ENCODE assay signal across 22 mouse cellular contexts in the genomic region with DNA sequence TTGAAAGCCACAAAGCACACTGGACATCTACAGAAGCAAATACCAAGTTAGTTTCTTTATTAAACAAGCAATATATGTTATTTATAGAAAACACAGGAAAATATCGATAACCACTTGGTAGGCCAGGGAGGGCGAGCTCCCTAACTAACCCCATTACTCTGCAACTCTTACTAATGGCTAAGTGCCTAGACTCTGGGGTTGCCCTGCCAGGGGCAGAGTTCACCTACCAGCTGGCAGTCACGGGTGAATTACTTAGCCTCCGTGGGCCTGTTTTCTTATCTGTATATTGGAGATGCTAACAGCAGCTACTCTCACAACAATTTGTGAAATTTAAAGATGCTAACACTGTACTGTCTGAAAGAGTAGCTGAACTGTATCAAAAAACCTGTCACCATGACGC. TPM values are rescaled to one million over a fixed set of nuclear protein-coding genes. Genes with fewer than 3 reads are reported as not detected.
DNase-seq lines count a peak whose midpoint lies in the region; ATAC-seq and TF ChIP-seq lines count a peak whose summit lies in the region.
"Had no signal": no experiment of that assay in that cellular context is flagged by ENCODE, and none has a peak within 500 bp of the region (broad histone marks: within the 10 kb centered on the region; RNA-seq: fewer than 3 reads in every experiment).

No protein-coding gene starts in this region.

- no peak overlapping the region; the same call in 1 of the 2 replicates for H3K27ac ChIP-seq in kidney, adult 2 months (ENCODE audit: insufficient read depth, low read depth, low read length)
- no peak overlapping the region for H3K27ac ChIP-seq in kidney, embryonic 15.5 days
- H3K27ac ChIP-seq in liver, adult 2 months (replicated peaks; ENCODE audit: insufficient read depth, low read depth, low read length): peak overlapping the region; percentile 34
- no peak overlapping the region for H3K27ac ChIP-seq in liver, embryonic 11.5 days (ENCODE audit: low read depth, low read length)
- 0 out of 2 replicates have a peak overlapping the region, but pooled peaks have one; percentile 4 for H3K27ac ChIP-seq in brown adipose tissue, adult 24 weeks (replicated peaks; ENCODE audit: low read depth, low read length)
- H3K27ac ChIP-seq: embryonic facial prominence, embryonic 10.5 days; embryonic facial prominence, embryonic 12.5 days; forebrain, embryonic 13.5 days; forebrain, embryonic 15.5 days had no signal

- TF ChIP-seq CTCF in kidney, adult 2 months (conservative IDR thresholded peaks at IDR 0.05; ENCODE audit: insufficient read depth, insufficient read length, low read depth, low read length): no peak
- no peak for TF ChIP-seq CTCF in liver, adult 2 months (IDR thresholded peaks at IDR 0.05; ENCODE audit: low read depth, low read length)

- DNase-seq in kidney, adult 2 months: peak; percentile 67
- no peak for DNase-seq in kidney, postnatal 4 days
- DNase-seq in kidney, adult 9 months: peak; percentile 62
- peak; percentile 88 for DNase-seq in liver, adult 2 months (ENCODE audit: extremely low read depth, low read depth, low spot score)
- DNase-seq in liver, embryonic 11.5 days (ENCODE audit: low spot score): no peak
- no peak for DNase-seq in thymus, postnatal 4 days
- DNase-seq: adrenal gland, adult 8-10 months; adrenal gland, postnatal 14 days; adrenal gland, postnatal 36 days; cerebellum, adult 11 months; cerebellum, adult 18-20 months; cerebellum, adult 8-10 months; cerebellum, adult 9-11 months; cerebellum, postnatal 25 days; forebrain, postnatal 0 days had no signal

- no peak overlapping the region for H3K4me3 ChIP-seq in kidney, adult 2 months (ENCODE audit: insufficient read depth, low read depth, low read length)
- H3K4me3 ChIP-seq in kidney, embryonic 15.5 days (replicated peaks): no peak overlapping the region
- no peak overlapping the region for H3K4me3 ChIP-seq in liver, adult 2 months (ENCODE audit: insufficient read depth, low read depth, low read length)
- H3K4me3 ChIP-seq in liver, embryonic 11.5 days (ENCODE audit: low read depth, low read length): no peak overlapping the region
- no peak overlapping the region for H3K4me3 ChIP-seq in brown adipose tissue, adult 24 weeks (ENCODE audit: insufficient read depth, low read depth, low read length)
- H3K4me3 ChIP-seq: embryonic facial prominence, embryonic 10.5 days; embryonic facial prominence, embryonic 12.5 days; forebrain, embryonic 13.5 days; forebrain, embryonic 15.5 days had no signal

- H3K9me3 ChIP-seq in kidney, embryonic 15.5 days (replicated peaks): no peaks in the 10 kb centered on the region
- no peaks in the 10 kb centered on the region for H3K9me3 ChIP-seq in liver, embryonic 11.5 days (ENCODE audit: control insufficient read depth, low read length)
- H3K9me3 ChIP-seq: embryonic facial prominence, embryonic 10.5 days; embryonic facial prominence, embryonic 12.5 days; forebrain, embryonic 13.5 days; forebrain, embryonic 15.5 days had no signal

- no peak for ATAC-seq in kidney, embryonic 15.5 days (replicated peaks; ENCODE audit: low FRiP score)
- no peak for ATAC-seq in liver, embryonic 11.5 days (replicated peaks; ENCODE audit: low FRiP score)
- ATAC-seq: forebrain, embryonic 13.5 days; forebrain, embryonic 15.5 days; forebrain, postnatal 0 days had no signal

- H3K36me3 ChIP-seq in kidney, adult 2 months (ENCODE audit: control insufficient read depth, insufficient read depth, low read length): no peaks in the 10 kb centered on the region
- no peaks in the 10 kb centered on the region for H3K36me3 ChIP-seq in kidney, embryonic 15.5 days
- H3K36me3 ChIP-seq in liver, adult 2 months (ENCODE audit: control insufficient read depth, insufficient read depth, low read length): peaks cover 8% of the 10 kb centered on the region
- no peaks in the 10 kb centered on the region for H3K36me3 ChIP-seq in liver, embryonic 11.5 days (ENCODE audit: control insufficient read depth, insufficient read depth, low read length)
- H3K36me3 ChIP-seq: embryonic facial prominence, embryonic 10.5 days; embryonic facial prominence, embryonic 12.5 days; forebrain, embryonic 15.5 days had no signal

- H3K4me2 ChIP-seq in kidney, embryonic 15.5 days: no peak overlapping the region
- no peak overlapping the region for H3K4me2 ChIP-seq in liver, embryonic 11.5 days
- H3K4me2 ChIP-seq: embryonic facial prominence, embryonic 12.5 days; forebrain, embryonic 13.5 days; forebrain, embryonic 15.5 days had no signal

- no peak for TF ChIP-seq POLR2A in kidney, adult 2 months (IDR thresholded peaks at IDR 0.05; ENCODE audit: low read depth, low read length)
- TF ChIP-seq POLR2A in liver, adult 2 months (IDR thresholded peaks at IDR 0.05; ENCODE audit: extremely low read depth, insufficient read depth, low read length): no peak

- no peak overlapping the region for H3K9ac ChIP-seq in kidney, embryonic 15.5 days
- H3K9ac ChIP-seq in liver, adult 2 months (ENCODE audit: low read depth, low read length): no peak overlapping the region
- H3K9ac ChIP-seq in liver, embryonic 11.5 days (ENCODE audit: low read depth, low read length): no peak overlapping the region
- H3K9ac ChIP-seq: embryonic facial prominence, embryonic 12.5 days; forebrain, embryonic 13.5 days; forebrain, embryonic 15.5 days; forebrain, postnatal 0 days had no signal

- H3K4me1 ChIP-seq in kidney, adult 2 months (ENCODE audit: control insufficient read depth, insufficient read depth, low read length): peaks cover 23% of the 10 kb centered on the region
- peaks cover 19% of the 10 kb centered on the region for H3K4me1 ChIP-seq in kidney, embryonic 15.5 days
- peaks cover 27% of the 10 kb centered on the region for H3K4me1 ChIP-seq in liver, adult 2 months (ENCODE audit: control insufficient read depth, insufficient read depth, low read length)
- peaks cover 6% of the 10 kb centered on the region; the same call in 1 of the 2 replicates for H3K4me1 ChIP-seq in liver, embryonic 11.5 days (replicated peaks; ENCODE audit: control insufficient read depth, insufficient read depth, low read length)
- H3K4me1 ChIP-seq in brown adipose tissue, adult 24 weeks (ENCODE audit: control insufficient read depth, insufficient read depth, insufficient read length, low read length): peaks cover 46% of the 10 kb centered on the region
- H3K4me1 ChIP-seq: embryonic facial prominence, embryonic 12.5 days; forebrain, embryonic 13.5 days; forebrain, embryonic 15.5 days had no signal

- peaks cover 49% of the 10 kb centered on the region for H3K79me2 ChIP-seq in liver, adult 2 months (ENCODE audit: control insufficient read depth, insufficient read depth, low read length)

- no peaks in the 10 kb centered on the region for H3K27me3 ChIP-seq in kidney, adult 2 months (replicated peaks; ENCODE audit: control insufficient read depth, insufficient read depth, low read length)
- H3K27me3 ChIP-seq in kidney, embryonic 15.5 days: no peaks in the 10 kb centered on the region
- H3K27me3 ChIP-seq in liver, adult 2 months (ENCODE audit: control insufficient read depth, insufficient read depth, low read length): no peaks in the 10 kb centered on the region
- no peaks in the 10 kb centered on the region for H3K27me3 ChIP-seq in liver, embryonic 11.5 days (replicated peaks; ENCODE audit: control insufficient read depth, insufficient read depth, low read length)
- H3K27me3 ChIP-seq: embryonic facial prominence, embryonic 12.5 days; forebrain, embryonic 13.5 days; forebrain, embryonic 15.5 days had no signal

- 37% methylated on average over 5 of the region's 5 CpGs for WGBS in kidney, adult 2 months
- 68% methylated on average over 5 of the region's 5 CpGs for WGBS in kidney, embryonic 15.5 days
- 20% methylated on average over 5 of the region's 5 CpGs for WGBS in liver, adult 2 months
- 82% methylated on average over 5 of the region's 5 CpGs for WGBS in liver, embryonic 11.5 days

RNA-seq across cellular contexts. Expression of a gene that starts 42.3 kb away (rescaled TPM):
- polyA plus RNA-seq in kidney, adult 2 months (2012; rRNA removed): 75.9 and 108 TPM in 2 replicates
- polyA plus RNA-seq in kidney, embryonic 15.5 days (2015; fragmentation: Nextera tagmentation; extraction: Ambion mirVana): 8.4 and 9.5 TPM in 2 replicates
- total RNA-seq in liver, adult 2 months (2014; rRNA removed): 41.3 and 59.0 TPM in 2 replicates
- 34.8 and 39.4 TPM in 2 replicates for polyA plus RNA-seq in liver, adult 2 months (2012; rRNA removed)
- polyA plus RNA-seq in liver, embryonic 11.5 days (2014; fragmentation: Nextera tagmentation; extraction: Ambion mirVana): 7.3 and 8.1 TPM in 2 replicates
- polyA plus RNA-seq in brown adipose tissue, adult 24 weeks (2012; ENCODE audit: insufficient read depth, insufficient read length, missing spikeins): 196 and 238 TPM in 2 replicates
- total RNA-seq: MEL had no signal

Comparison
In these comparisons a context has a peak if more than half of its experiments do, and no peak if none do; other contexts are left out.
1. DNase-seq: peak in kidney, adult 2 months (single experiment), kidney, adult 9 months (single experiment) and liver, adult 2 months (single experiment); none in kidney, postnatal 4 days (0 of 2), liver, embryonic 11.5 days (single experiment) and thymus, postnatal 4 days (single experiment).
2. H3K27ac ChIP-seq: peak in liver, adult 2 months (single experiment) and brown adipose tissue, adult 24 weeks (single experiment); none in kidney, adult 2 months (single experiment), kidney, embryonic 15.5 days (single experiment) and liver, embryonic 11.5 days (single experiment).